Mouse (Mus musculus): ENCODE measurements around the gene Zfp978. TPM values are rescaled to one million over a fixed set of nuclear protein-coding genes. Genes with fewer than 3 reads are reported as not detected.
A peak's percentile ranks its signal among the peaks of the same experiment; 100 is the strongest.
"Not testable (repeated sequence)": the region's sequence is repeated elsewhere in the genome, so short reads cannot be mapped to it uniquely, and the experiment has no call there.

The Zfp978 gene
- total RNA-seq (2017), result not detected in 2 replicates

GRCm38 (mm10) chr4:147361003-147361402 is at the start of gene Zfp978:
Gene Zfp978, plus strand, starts transcription at chr4:147361303.
- not testable (repeated sequence) for ATAC-seq (replicated peaks in 1 of 2; ENCODE audit: insufficient read depth in 1 of 2, low FRiP score in 2 of 2, low TSS enrichment in 1 of 2, low read depth in 1 of 2, poor library complexity in 2 of 2, severe bottlenecking in 2 of 2)

GRCm38 (mm10) chr4:147335036-147335690 is 25.9 kb upstream of the Zfp978 start:
- peak; percentile 44 to 48; a peak in 2 of 4 replicates for ATAC-seq (replicated peaks in 1 of 2; ENCODE audit: insufficient read depth in 1 of 2, low FRiP score in 2 of 2, low TSS enrichment in 1 of 2, low read depth in 1 of 2, poor library complexity in 2 of 2, severe bottlenecking in 2 of 2)

GRCm38 (mm10) chr4:147335691-147336367 is 25.3 kb upstream of the Zfp978 start:
- ATAC-seq (replicated peaks in 1 of 2; ENCODE audit: insufficient read depth in 1 of 2, low FRiP score in 2 of 2, low TSS enrichment in 1 of 2, low read depth in 1 of 2, poor library complexity in 2 of 2, severe bottlenecking in 2 of 2), result peak; percentile 27 to 60

- ATAC-seq (replicated peaks in 1 of 2; ENCODE audit: insufficient read depth in 1 of 2, low FRiP score in 2 of 2, low TSS enrichment in 1 of 2, low read depth in 1 of 2, poor library complexity in 2 of 2, severe bottlenecking in 2 of 2), result not testable (repeated sequence)
These were observed 24.5 kb upstream of the Zfp978 start for GRCm38 (mm10) chr4:147336368-147337195.

GRCm38 (mm10) chr4:147337520-147337919 is 23.6 kb upstream of the Zfp978 start:
- not testable (repeated sequence) for ATAC-seq (replicated peaks in 1 of 2; ENCODE audit: insufficient read depth in 1 of 2, low FRiP score in 2 of 2, low TSS enrichment in 1 of 2, low read depth in 1 of 2, poor library complexity in 2 of 2, severe bottlenecking in 2 of 2)

- ATAC-seq (replicated peaks in 1 of 2; ENCODE audit: insufficient read depth in 1 of 2, low FRiP score in 2 of 2, low TSS enrichment in 1 of 2, low read depth in 1 of 2, poor library complexity in 2 of 2, severe bottlenecking in 2 of 2), result peak in 1 of 2 experiments; percentile 31; a peak in 1 of 4 replicates
These were observed 23.0 kb upstream of the Zfp978 start for GRCm38 (mm10) chr4:147338032-147338610.

GRCm38 (mm10) chr4:147338706-147339105 is 22.4 kb upstream of the Zfp978 start:
- ATAC-seq (replicated peaks in 1 of 2; ENCODE audit: insufficient read depth in 1 of 2, low FRiP score in 2 of 2, low TSS enrichment in 1 of 2, low read depth in 1 of 2, poor library complexity in 2 of 2, severe bottlenecking in 2 of 2), result not testable (repeated sequence)

GRCm38 (mm10) chr4:147339601-147340219 is 21.4 kb upstream of the Zfp978 start:
- ATAC-seq (replicated peaks in 1 of 2; ENCODE audit: insufficient read depth in 1 of 2, low FRiP score in 2 of 2, low TSS enrichment in 1 of 2, low read depth in 1 of 2, poor library complexity in 2 of 2, severe bottlenecking in 2 of 2), result not testable (repeated sequence)

GRCm38 (mm10) chr4:147340236-147340635 is 20.9 kb upstream of the Zfp978 start:
- ATAC-seq (replicated peaks in 1 of 2; ENCODE audit: insufficient read depth in 1 of 2, low FRiP score in 2 of 2, low TSS enrichment in 1 of 2, low read depth in 1 of 2, poor library complexity in 2 of 2, severe bottlenecking in 2 of 2), result not testable (repeated sequence)

GRCm38 (mm10) chr4:147340876-147341275 is 20.2 kb upstream of the Zfp978 start:
- not testable (repeated sequence) for ATAC-seq (replicated peaks in 1 of 2; ENCODE audit: insufficient read depth in 1 of 2, low FRiP score in 2 of 2, low TSS enrichment in 1 of 2, low read depth in 1 of 2, poor library complexity in 2 of 2, severe bottlenecking in 2 of 2)

- ATAC-seq (replicated peaks in 1 of 2; ENCODE audit: insufficient read depth in 1 of 2, low FRiP score in 2 of 2, low TSS enrichment in 1 of 2, low read depth in 1 of 2, poor library complexity in 2 of 2, severe bottlenecking in 2 of 2), result peak; percentile 66 to 81
These were observed 17.8 kb upstream of the Zfp978 start for GRCm38 (mm10) chr4:147343042-147343908.

- ATAC-seq (replicated peaks in 1 of 2; ENCODE audit: insufficient read depth in 1 of 2, low FRiP score in 2 of 2, low TSS enrichment in 1 of 2, low read depth in 1 of 2, poor library complexity in 2 of 2, severe bottlenecking in 2 of 2), result not testable (repeated sequence)
These were observed 16.0 kb upstream of the Zfp978 start for GRCm38 (mm10) chr4:147345061-147345554.

GRCm38 (mm10) chr4:147346361-147347035 is 14.6 kb upstream of the Zfp978 start:
- ATAC-seq (replicated peaks in 1 of 2; ENCODE audit: insufficient read depth in 1 of 2, low FRiP score in 2 of 2, low TSS enrichment in 1 of 2, low read depth in 1 of 2, poor library complexity in 2 of 2, severe bottlenecking in 2 of 2), result not testable (repeated sequence)

- not testable (repeated sequence) for ATAC-seq (replicated peaks in 1 of 2; ENCODE audit: insufficient read depth in 1 of 2, low FRiP score in 2 of 2, low TSS enrichment in 1 of 2, low read depth in 1 of 2, poor library complexity in 2 of 2, severe bottlenecking in 2 of 2)
These were observed 13.8 kb upstream of the Zfp978 start for GRCm38 (mm10) chr4:147347300-147347699.

- ATAC-seq (replicated peaks in 1 of 2; ENCODE audit: insufficient read depth in 1 of 2, low FRiP score in 2 of 2, low TSS enrichment in 1 of 2, low read depth in 1 of 2, poor library complexity in 2 of 2, severe bottlenecking in 2 of 2), result not testable (repeated sequence)
These were observed 13.2 kb upstream of the Zfp978 start for GRCm38 (mm10) chr4:147347880-147348279.

- not testable (repeated sequence) for ATAC-seq (replicated peaks in 1 of 2; ENCODE audit: insufficient read depth in 1 of 2, low FRiP score in 2 of 2, low TSS enrichment in 1 of 2, low read depth in 1 of 2, poor library complexity in 2 of 2, severe bottlenecking in 2 of 2)
These were observed 12.7 kb upstream of the Zfp978 start for GRCm38 (mm10) chr4:147348401-147348800.
